Mouse (Mus musculus): ENCODE measurements around the gene Caml. TPM values are rescaled to one million over a fixed set of nuclear protein-coding genes. Genes with fewer than 3 reads are reported as not detected.
"Not testable (repeated sequence)": the region's sequence is repeated elsewhere in the genome, so short reads cannot be mapped to it uniquely, and the experiment has no call there.

The Caml gene
- polyA plus RNA-seq, 1 experiment from 2014 or later, result 111 TPM

DNA sequence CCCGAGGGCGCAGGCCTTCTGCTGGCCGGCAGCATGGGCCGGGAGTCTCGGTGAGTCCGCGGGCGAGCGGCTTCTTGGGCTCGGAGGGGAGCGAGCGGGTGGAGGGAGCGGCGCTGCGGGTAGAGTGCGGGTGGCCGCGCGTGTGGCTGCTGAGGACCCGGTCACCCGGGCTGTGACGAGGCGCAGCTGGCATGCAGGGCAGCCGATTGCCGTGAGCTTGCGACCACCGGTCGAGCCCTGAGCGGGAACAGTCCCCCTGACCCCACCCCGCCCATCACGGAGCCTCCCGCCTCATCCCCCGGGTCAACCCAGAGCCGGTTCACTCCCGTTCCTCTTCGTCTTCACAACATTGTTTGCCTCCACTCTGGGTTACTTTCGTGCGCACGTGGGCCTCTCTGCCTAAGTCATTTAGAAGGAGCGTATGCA, 12.4 kb downstream of the Caml start:
- Histone ChIP-seq H3K4me1 (replicated peaks) (peaks cover 25% of the 10 kb centered on the region), H3K36me3 (peaks cover 60% of the 10 kb centered on the region), H3K4me3 (peak overlapping the region; percentile 97), H3K27me3 (no peaks in the 10 kb centered on the region), H3K9me3 (no peaks in the 10 kb centered on the region), H3K4me2 (peak overlapping the region; percentile 93), H3K27ac (replicated peaks) (peak overlapping the region; percentile 72), H3K9ac (peak overlapping the region; percentile 94)
- under 1% methylated on average over 40 of the region's 40 CpGs for WGBS
- ATAC-seq (ENCODE audit: low read depth), result peak; percentile 61

DNA sequence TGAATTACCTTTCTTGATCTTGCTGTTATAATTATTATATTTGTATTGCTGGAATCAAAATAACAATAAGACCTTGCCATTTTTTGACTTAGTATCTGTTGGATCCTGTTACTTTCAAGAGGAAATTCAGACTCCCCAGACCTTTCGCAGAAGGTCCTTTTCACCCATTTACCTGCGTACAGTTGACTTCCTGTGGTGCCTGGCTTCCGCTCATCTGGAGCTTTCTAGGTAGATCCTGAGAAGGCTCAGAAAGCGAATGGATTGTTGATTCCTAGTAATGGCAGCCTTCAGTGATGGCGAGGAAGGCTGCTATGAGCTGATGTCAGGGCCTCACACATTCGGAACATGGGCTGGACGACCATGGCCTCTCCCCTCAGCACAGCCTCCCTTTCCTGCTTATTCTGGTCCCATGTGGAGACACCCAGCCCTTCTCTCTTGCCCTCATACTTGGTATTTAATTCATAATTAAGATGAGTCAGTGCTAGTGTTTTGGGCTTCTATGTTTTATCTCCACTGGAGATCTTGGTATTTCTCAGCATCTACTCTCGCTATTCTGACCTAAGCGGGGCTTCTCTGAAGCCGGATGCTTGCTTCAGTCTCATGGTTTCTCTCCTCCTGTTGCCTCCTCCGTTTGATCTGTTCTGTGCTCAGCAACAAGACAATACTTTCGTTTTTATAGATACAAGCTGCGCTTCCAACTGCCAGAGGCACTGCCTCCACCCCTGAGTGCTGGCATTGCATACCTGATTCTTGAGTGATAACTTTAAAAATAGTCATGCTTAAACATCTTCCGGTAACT, 13.6 kb downstream of the Caml start:
- H3K4me3 ChIP-seq, result peak overlapping the region; percentile 97
- no peak for ATAC-seq (ENCODE audit: low read depth)
- no peak overlapping the region for H3K27ac ChIP-seq (replicated peaks)
- peak overlapping the region; percentile 93 for H3K4me2 ChIP-seq
- peaks cover 25% of the 10 kb centered on the region for H3K4me1 ChIP-seq (replicated peaks)
- 92% methylated on average over 14 of the region's 14 CpGs for WGBS
- peaks cover 57% of the 10 kb centered on the region for H3K36me3 ChIP-seq
- H3K27me3 ChIP-seq, result no peaks in the 10 kb centered on the region
- 0 out of 2 replicates have a peak overlapping the region, but pooled peaks have one; percentile 22 for H3K9ac ChIP-seq
- no peaks in the 10 kb centered on the region for H3K9me3 ChIP-seq

DNA sequence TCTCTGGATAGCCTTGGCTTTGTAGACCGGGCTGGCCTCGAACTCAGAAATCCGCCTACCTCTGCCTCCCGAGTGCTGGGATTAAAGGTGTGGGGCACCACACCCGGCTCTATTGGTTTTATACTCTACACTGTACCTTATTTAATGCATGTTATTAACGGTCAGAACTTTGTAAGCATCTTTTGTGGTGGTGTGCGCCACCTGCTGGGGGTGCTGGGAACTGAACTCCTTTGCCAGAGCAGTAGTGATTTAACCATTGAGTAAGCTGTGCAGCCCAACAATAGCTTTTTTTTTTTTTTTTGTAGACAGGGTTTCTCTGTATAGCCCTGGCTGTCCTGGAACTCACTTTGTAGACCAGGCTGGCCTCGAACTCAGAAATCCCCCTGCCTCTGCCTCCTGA, 17.7 kb downstream of the Caml start:
- not testable (repeated sequence) for H3K27me3 ChIP-seq; H3K4me3 ChIP-seq; H3K4me2 ChIP-seq; ATAC-seq (ENCODE audit: low read depth); H3K9ac ChIP-seq; H3K27ac ChIP-seq (replicated peaks); H3K9me3 ChIP-seq
- Histone ChIP-seq H3K4me1 (replicated peaks) (peaks cover 17% of the 10 kb centered on the region), H3K36me3 (peaks cover 48% of the 10 kb centered on the region)
- 53% methylated on average over 8 of the region's 8 CpGs for WGBS

GRCm38 (mm10) chr13:55644525-55644924, 21.7 kb downstream of the Caml start:
- peaks cover 65% of the 10 kb centered on the region for H3K36me3 ChIP-seq
- H3K4me2 ChIP-seq, result no peak overlapping the region
- no peaks in the 10 kb centered on the region for H3K4me1 ChIP-seq (replicated peaks)
- no peaks in the 10 kb centered on the region for H3K27me3 ChIP-seq
- no peak overlapping the region for H3K9ac ChIP-seq
- ATAC-seq (ENCODE audit: low read depth), result no peak
- no peak overlapping the region for H3K27ac ChIP-seq (replicated peaks)
- no peak overlapping the region for H3K4me3 ChIP-seq
- no peaks in the 10 kb centered on the region for H3K9me3 ChIP-seq
- WGBS, result 89% methylated on average over 2 of the region's 2 CpGs

DNA sequence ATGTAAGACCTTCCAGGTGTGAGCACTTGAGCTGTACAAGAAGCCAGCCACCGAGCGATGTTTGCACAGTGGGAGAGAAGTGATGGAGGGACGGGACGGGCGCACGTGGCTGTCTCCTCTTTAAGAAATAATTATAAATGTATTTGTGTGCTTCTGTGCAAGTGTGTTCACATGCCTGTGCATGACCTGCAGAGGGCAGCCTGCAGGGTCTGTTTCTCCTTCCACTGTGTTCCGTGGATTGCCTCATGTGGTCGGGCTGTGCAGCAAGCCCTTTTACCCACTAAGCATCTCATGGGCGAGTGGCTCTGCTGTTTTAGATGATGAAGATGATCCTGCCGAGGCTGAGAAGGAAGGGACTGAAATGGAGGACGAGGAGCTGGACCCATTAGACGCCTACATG, 27.3 kb downstream of the Caml start:
- H3K27ac ChIP-seq (replicated peaks), result no peak overlapping the region
- no peaks in the 10 kb centered on the region for H3K4me1 ChIP-seq (replicated peaks)
- H3K27me3 ChIP-seq, result no peaks in the 10 kb centered on the region
- H3K4me3 ChIP-seq, result no peak overlapping the region
- H3K9ac ChIP-seq, result no peak overlapping the region
- H3K4me2 ChIP-seq, result no peak overlapping the region
- no peak for ATAC-seq (ENCODE audit: low read depth)
- 93% methylated on average over 12 of the region's 12 CpGs for WGBS
- no peaks in the 10 kb centered on the region for H3K9me3 ChIP-seq
- H3K36me3 ChIP-seq, result peaks cover 99% of the 10 kb centered on the region

- Histone ChIP-seq H3K36me3 (peaks cover 99% of the 10 kb centered on the region), H3K9ac (no peak overlapping the region), H3K4me2 (no peak overlapping the region), H3K9me3 (no peaks in the 10 kb centered on the region), H3K27me3 (no peaks in the 10 kb centered on the region), H3K4me1 (replicated peaks) (no peaks in the 10 kb centered on the region), H3K4me3 (no peak overlapping the region), H3K27ac (replicated peaks) (no peak overlapping the region)
- 93% methylated on average over 6 of the region's 6 CpGs for WGBS
- ATAC-seq (ENCODE audit: low read depth), result no peak
These were observed 28.2 kb downstream of the Caml start for GRCm38 (mm10) chr13:55650980-55651379.

GRCm38 (mm10) chr13:55668550-55668949, 45.7 kb downstream of the Caml start:
- H3K4me2 ChIP-seq, result no peak overlapping the region
- no peak overlapping the region for H3K4me3 ChIP-seq
- H3K4me1 ChIP-seq (replicated peaks), result no peaks in the 10 kb centered on the region
- no peak for ATAC-seq (ENCODE audit: low read depth)
- H3K36me3 ChIP-seq, result peaks cover 94% of the 10 kb centered on the region
- H3K9me3 ChIP-seq, result no peaks in the 10 kb centered on the region
- H3K9ac ChIP-seq, result no peak overlapping the region
- 85% methylated on average over 6 of the region's 6 CpGs for WGBS
- H3K27me3 ChIP-seq, result no peaks in the 10 kb centered on the region
- H3K27ac ChIP-seq (replicated peaks), result no peak overlapping the region

DNA sequence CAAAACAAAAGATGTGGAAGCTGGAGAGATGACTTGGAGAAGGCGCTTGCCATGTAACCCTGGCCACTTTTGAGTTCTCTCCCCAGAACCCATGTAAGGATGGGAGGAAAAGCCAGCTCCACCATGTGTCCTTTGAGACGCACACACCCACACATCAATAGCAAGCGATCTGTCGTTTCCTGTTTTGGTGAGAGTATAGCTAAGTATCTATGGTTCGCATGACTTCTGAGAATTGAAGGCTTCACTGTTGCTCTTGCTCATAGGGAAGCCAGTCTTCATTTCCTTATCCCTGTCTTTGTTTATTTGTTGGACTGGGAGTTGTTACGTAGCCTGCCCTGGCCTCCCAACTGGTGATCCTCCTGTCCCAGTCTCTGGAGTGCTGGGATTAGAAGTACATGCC, 49.9 kb downstream of the Caml start:
- H3K36me3 ChIP-seq, result peaks cover 91% of the 10 kb centered on the region
- H3K27ac ChIP-seq (replicated peaks), result no peak overlapping the region
- no peak for ATAC-seq (ENCODE audit: low read depth)
- no peaks in the 10 kb centered on the region for H3K27me3 ChIP-seq
- H3K4me2 ChIP-seq, result no peak overlapping the region
- H3K9me3 ChIP-seq, result no peaks in the 10 kb centered on the region
- WGBS, result 95% methylated on average over 6 of the region's 6 CpGs
- H3K4me3 ChIP-seq, result no peak overlapping the region
- no peak overlapping the region for H3K9ac ChIP-seq
- H3K4me1 ChIP-seq (replicated peaks), result no peaks in the 10 kb centered on the region

DNA sequence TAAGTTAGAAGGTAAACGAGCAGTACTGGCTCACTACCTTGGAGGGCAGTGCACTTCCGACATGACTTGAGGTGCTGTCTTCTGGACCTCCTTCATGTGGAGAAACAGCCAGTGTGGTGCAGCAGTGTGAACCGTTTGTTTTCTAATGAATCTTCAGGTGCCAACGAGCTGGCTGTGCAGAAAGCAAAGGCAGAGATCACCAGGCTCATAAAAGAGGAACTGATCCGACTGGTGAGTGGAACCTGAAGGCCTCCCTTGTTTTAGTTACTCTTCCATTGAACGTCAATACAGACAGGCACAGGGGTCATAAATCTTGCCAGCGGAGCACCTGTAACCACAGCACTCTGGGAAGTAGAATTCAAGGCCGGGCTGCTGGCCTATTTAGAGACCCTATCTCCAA, 54.6 kb downstream of the Caml start:
- no peak overlapping the region for H3K9ac ChIP-seq
- WGBS, result 80% methylated on average over 8 of the region's 8 CpGs
- no peaks in the 10 kb centered on the region for H3K9me3 ChIP-seq
- H3K27me3 ChIP-seq, result no peaks in the 10 kb centered on the region
- no peak overlapping the region for H3K4me3 ChIP-seq
- H3K27ac ChIP-seq (replicated peaks), result no peak overlapping the region
- no peak overlapping the region for H3K4me2 ChIP-seq
- no peak for ATAC-seq (ENCODE audit: low read depth)
- H3K4me1 ChIP-seq (replicated peaks), result no peaks in the 10 kb centered on the region
- H3K36me3 ChIP-seq, result peaks cover 93% of the 10 kb centered on the region

Other genes with a start within 250 kb of the Caml start
- gene Slc34a1, start 224.8 kb upstream of the Caml start, polyA plus RNA-seq (2015; fragmentation: Nextera tagmentation; extraction: Ambion mirVana), result not detected in 2 replicates
- gene Pfn3, start 207.8 kb upstream of the Caml start, polyA plus RNA-seq (2015; fragmentation: Nextera tagmentation; extraction: Ambion mirVana), result 0.83 TPM in 1 of 2 replicates, not detected in the other
- gene F12, start 196.2 kb upstream of the Caml start, polyA plus RNA-seq (2015; fragmentation: Nextera tagmentation; extraction: Ambion mirVana), result 0.25 TPM in 1 of 2 replicates, not detected in the other
- gene Grk6, start 177.9 kb upstream of the Caml start, polyA plus RNA-seq (2015; fragmentation: Nextera tagmentation; extraction: Ambion mirVana), result 35.7 and 38.5 TPM in 2 replicates
- 2.5 and 3.1 TPM in 2 replicates for gene Prr7, start 158.7 kb upstream of the Caml start, polyA plus RNA-seq (2015; fragmentation: Nextera tagmentation; extraction: Ambion mirVana)
- gene Dbn1, start 134.9 kb upstream of the Caml start, polyA plus RNA-seq (2015; fragmentation: Nextera tagmentation; extraction: Ambion mirVana), result 574 and 615 TPM in 2 replicates
- gene Pdlim7, start 109.3 kb upstream of the Caml start, polyA plus RNA-seq (2015; fragmentation: Nextera tagmentation; extraction: Ambion mirVana), result 155 and 167 TPM in 2 replicates
- 4.2 and 4.6 TPM in 2 replicates for gene Dok3, start 93.7 kb upstream of the Caml start, polyA plus RNA-seq (2015; fragmentation: Nextera tagmentation; extraction: Ambion mirVana)
- 51.6 and 54.4 TPM in 2 replicates for gene Ddx41, start 86.3 kb upstream of the Caml start, polyA plus RNA-seq (2015; fragmentation: Nextera tagmentation; extraction: Ambion mirVana)
- gene Fam193b, start 51.9 kb upstream of the Caml start, polyA plus RNA-seq (2015; fragmentation: Nextera tagmentation; extraction: Ambion mirVana), result 49.9 and 55.4 TPM in 2 replicates
- 99.2 and 106 TPM in 2 replicates for gene Tmed9, start 49.3 kb upstream of the Caml start, polyA plus RNA-seq (2015; fragmentation: Nextera tagmentation; extraction: Ambion mirVana)
- 44.3 and 48.1 TPM in 2 replicates for gene B4galt7, start 23.1 kb upstream of the Caml start, polyA plus RNA-seq (2015; fragmentation: Nextera tagmentation; extraction: Ambion mirVana)
- gene Ddx46, start 12.0 kb downstream of the Caml start, polyA plus RNA-seq (2015; fragmentation: Nextera tagmentation; extraction: Ambion mirVana), result 27.5 and 27.8 TPM in 2 replicates
- 69.7 and 73.4 TPM in 2 replicates for gene B230219D22Rik, start 70.1 kb downstream of the Caml start, polyA plus RNA-seq (2015; fragmentation: Nextera tagmentation; extraction: Ambion mirVana)
- gene Txndc15, start 91.6 kb downstream of the Caml start, polyA plus RNA-seq (2015; fragmentation: Nextera tagmentation; extraction: Ambion mirVana), result 132 and 144 TPM in 2 replicates
- gene Pcbd2, start 104.4 kb downstream of the Caml start, polyA plus RNA-seq (2015; fragmentation: Nextera tagmentation; extraction: Ambion mirVana), result 23.3 and 26.2 TPM in 2 replicates
- not detected in 2 replicates for gene Catsper3, start 161.6 kb downstream of the Caml start, polyA plus RNA-seq (2015; fragmentation: Nextera tagmentation; extraction: Ambion mirVana)
- gene Pitx1, start 213.2 kb downstream of the Caml start, polyA plus RNA-seq (2015; fragmentation: Nextera tagmentation; extraction: Ambion mirVana), result 0.58 TPM in 1 of 2 replicates, not detected in the other

All from neural tube, embryonic 13.5 days (tissue).